Mouse (Mus musculus): Measurements from ENCODE around the gene Ttc21a.
A peak's percentile ranks its signal among the peaks of the same experiment; 100 is the strongest.

Gene Ttc21a

DNA sequence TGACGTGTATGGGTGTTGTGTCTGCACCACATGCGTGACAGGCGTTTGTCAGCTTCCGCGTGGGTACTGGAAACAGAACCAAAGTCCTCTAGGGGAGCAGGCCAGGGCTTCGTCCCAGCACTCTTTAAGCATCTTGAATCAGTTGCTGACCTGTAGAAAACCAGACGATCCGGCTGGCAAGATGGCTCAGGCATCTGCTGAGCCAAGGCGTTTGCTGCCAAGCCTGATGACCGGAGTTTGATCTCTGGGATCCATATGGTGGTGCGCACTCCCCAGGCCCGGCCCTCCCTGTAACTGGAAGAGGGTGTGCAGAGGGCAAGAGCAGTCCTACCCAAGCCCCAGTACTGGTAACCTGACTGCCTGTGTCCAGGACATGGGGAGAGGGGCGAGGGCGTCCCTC is 4.5 kb downstream of the Ttc21a start:
- DNase-seq = no peak

DNA sequence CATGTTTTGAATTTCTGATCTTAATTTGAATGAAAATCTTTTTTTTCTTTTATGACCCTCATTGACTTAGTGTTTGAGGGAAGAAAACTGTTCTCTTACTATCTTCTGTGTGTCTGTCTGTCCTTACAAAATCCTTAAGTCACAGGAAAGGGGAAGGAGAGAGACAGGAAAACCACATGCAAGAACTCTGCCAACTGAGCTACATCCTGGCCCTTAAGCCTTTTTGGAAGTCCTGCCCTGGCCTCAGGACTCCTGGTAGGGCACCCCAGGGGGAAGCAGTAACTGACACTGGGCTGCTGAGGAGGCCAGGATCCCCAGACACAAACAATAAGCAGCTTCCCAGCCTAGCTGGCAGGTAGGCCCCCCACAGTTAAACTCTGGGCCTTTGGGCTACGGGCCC is 5.9 kb downstream of the Ttc21a start:
- no peak for DNase-seq

- DNase-seq = no peak
Observed at GRCm38 (mm10) chr9:119945173-119945900, 7.9 kb downstream of the Ttc21a start.

GRCm38 (mm10) chr9:119948804-119949203 is 11.4 kb downstream of the Ttc21a start:
- DNase-seq = no peak

- DNase-seq = no peak
Observed at GRCm38 (mm10) chr9:119950434-119950833, 13.0 kb downstream of the Ttc21a start.

- no peak for DNase-seq
Observed at GRCm38 (mm10) chr9:119951388-119951787, 14.0 kb downstream of the Ttc21a start.

- no peak for DNase-seq
Observed at GRCm38 (mm10) chr9:119958835-119959234, 21.4 kb downstream of the Ttc21a start.

- DNase-seq = no peak
Observed at GRCm38 (mm10) chr9:119962216-119962615, 24.8 kb downstream of the Ttc21a start.

GRCm38 (mm10) chr9:119962987-119963667 is 25.7 kb downstream of the Ttc21a start:
- DNase-seq = peak; percentile 72 to 77

DNA sequence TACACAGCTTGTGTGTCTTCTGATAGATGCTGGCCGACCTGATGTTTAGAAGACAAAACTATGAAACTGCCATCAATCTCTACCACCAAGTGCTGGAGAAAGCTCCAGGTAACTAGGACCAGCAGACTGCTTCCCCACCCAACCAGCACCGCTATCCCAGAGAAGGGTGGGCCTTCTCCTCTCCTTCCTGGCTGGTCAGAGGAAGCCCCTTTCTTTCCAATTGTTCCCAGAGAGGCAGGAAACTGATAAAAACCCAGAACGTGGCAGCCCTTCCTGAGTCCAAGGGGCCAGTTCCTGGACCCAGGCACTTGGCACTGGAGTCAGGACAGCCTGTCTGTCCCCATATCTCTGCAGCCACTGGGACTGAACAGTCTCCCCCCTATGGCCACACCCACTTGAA is 26.8 kb downstream of the Ttc21a start:
- DNase-seq = no peak

DNA sequence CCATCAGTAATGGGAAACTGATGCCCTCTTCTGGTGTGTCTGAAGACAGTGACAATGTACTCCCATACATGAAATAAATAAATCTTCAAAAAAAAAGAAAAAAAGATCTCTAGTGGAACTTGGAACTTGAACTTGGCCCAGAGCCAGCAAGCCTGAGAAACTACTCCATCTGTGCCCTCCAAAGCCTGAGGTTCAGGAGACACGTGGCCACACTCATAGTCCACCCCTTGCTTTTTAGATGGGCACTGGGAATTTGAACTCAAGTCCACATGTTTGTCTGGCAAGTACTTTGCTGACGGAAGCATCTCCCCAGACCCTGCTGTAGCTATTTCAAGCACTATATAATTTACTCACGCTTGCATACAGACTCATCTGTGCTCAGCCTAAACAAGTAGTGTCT is 27.8 kb downstream of the Ttc21a start:
- peak; percentile 56 to 62 for DNase-seq

DNA sequence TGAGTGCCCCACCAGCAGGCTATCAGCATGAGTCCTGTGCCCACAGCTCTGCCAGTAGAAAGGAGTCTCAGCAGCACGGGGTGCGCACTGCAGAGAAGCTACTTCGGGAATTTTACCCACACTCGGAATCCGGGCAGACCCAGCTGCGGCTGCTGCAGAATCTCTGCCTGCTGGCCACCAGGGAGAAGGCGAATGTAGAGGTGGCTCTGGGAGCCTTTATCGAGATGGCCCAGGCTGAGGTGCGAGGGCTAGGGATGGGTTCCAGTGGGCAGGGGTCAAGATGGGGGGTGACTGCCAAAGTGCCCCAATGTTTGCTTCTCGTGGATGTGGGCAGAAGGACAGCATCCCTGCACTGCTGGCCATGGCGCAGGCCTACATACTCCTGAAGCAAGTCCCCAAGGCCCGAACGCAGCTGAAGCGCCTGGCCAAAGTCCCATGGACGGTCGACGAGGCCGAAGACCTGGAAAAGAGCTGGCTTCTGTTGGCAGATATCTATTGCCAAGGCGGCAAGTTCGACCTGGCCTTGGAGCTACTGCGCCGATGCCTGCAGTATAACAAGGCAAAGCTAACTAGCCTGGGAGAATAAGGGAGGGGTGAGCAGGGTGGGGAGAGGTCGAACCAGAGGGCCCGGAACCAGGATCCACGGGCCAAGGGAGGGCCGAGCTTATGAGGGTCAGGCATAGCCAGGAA is 29.0 kb downstream of the Ttc21a start:
- no peak for DNase-seq

DNA sequence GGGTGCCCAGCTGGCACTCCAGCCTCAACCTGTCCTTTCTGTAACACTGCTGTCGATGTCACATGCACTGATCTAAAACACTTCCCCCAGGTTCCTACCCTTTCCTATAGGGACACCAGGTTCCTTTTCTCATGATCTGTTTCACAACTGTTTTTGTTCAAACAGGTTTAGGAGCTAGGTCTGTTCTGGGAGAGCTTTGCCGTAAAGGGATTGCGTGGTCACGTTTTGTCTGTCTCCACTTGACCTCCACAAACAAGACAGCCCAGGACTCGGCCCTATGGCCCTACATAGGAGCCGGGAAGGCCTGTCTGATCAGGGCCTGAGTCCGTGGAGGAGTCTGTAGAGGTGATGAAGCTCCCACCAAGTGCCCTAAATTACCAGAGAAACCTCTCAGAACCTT is 32.4 kb downstream of the Ttc21a start:
- DNase-seq = no peak

DNA sequence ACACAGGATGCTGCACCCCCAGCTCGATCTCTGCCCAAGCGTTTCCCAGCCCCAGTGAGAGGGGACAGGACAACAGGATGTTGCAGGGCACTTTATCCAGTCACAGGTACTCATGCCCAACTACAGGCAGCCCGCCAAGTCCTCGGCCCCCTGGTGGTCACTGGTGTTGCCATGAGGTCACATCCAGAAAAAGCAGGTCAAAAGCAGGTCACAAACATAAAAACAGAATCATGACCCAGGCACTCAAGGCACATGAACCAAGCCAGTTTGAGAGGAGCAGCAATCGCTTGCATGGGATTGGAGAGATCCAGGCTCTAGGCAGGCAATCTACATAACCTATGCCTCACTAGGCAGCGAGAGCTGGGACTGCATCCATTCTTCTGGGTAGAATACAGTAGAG is 32.8 kb downstream of the Ttc21a start:
- peak; percentile 68 to 76 for DNase-seq

GRCm38 (mm10) chr9:119970763-119971656 is 33.6 kb downstream of the Ttc21a start:
- DNase-seq = peak in 1 of 2 experiments; percentile 63

DNA sequence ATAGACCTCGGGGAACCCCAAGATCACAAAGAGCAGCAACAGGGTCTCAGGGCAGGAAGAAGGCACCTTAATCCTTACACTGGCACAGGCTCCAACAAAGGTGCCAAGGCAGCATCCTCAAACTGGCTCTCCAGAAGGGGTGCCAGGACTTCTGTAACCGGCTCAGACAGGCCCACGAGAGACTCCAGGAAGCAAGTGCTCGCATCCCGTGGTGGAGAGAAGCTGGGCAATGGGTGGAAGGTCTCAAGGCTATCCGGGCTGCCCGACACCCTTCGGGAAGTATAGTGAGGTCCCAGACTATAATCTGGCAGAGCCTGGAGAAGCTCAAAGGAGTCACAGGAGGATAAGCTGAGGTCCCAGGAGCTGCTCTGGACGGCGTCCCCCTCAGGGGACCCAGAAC is 34.8 kb downstream of the Ttc21a start:
- no peak for DNase-seq

DNA sequence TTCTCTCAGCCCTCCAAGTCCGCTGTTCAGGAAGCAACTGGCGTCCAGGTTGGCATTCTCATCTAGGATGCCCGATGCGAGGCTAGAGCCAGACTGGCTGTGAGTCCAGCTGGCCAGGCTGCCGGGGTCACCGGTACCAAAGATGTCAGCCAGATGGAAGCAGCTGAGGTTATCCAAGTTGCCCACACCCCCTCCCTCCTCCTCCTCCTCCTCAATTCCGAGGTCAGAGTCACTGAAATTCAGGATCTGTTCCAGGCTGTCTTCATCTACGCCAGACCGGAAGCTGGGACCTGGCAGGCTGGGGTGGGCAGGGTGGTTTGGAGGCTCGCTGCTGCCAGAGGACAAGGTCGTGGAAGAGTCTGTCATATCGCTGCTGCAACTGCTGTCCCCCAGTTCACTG is 35.2 kb downstream of the Ttc21a start:
- no peak for DNase-seq

- no peak for DNase-seq
Observed at GRCm38 (mm10) chr9:119973281-119973680, 35.9 kb downstream of the Ttc21a start.

DNA sequence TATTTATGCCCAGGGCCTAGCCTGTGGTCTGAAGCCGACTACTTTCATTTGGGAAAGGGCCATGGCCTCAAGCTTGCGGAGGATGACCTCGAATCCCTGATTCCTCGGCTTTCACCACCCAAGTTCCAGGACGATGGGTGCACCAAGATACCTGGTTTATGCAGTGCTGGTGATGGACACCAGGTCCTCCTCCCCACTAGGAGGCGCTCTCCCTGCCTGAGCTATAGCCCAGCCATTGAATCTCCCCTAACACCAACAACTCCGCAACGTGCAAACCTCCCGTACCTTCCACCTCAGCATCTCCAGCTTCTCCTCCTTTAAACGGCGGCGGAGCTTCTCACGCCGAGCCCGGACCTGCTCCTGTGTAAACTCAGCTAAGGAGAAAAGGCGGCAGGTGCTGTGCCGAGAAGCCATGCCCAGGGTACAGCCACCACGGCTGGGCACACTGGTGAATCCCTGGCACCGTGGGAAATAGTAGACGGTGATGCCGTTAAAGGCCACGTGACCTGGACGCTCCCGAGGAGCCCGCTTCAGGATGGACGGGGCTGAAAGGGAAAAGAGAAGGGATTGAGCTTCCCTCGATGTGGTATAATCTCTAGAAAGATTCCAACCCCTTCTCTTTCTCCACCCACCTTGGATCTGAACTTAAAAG is 36.6 kb downstream of the Ttc21a start:
- no peak for DNase-seq

DNA sequence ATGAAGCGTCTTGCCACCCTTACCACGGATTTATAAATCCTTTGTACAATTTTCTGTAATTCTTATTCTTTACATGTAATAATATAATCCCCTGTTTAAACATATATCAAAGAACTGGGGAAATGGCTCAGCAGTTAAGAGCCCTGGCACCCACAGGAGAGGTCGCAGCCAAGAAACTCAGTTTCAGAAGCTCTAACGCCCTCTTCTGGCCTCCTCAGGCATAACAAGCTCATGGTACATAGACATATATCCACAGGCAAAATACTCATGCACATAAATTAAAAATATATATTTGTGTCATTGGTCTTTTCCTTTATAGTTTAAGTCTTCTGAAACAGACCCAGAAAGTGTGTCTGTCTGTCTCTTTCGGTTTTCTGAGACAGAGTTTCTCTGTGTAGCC is 37.2 kb downstream of the Ttc21a start:
- DNase-seq = no peak

GRCm38 (mm10) chr9:119975286-119975685 is 37.9 kb downstream of the Ttc21a start:
- peak in 1 of 2 experiments; percentile 49 for DNase-seq

Data from kidney, adult 8-10 months (tissue).